ENCODE assay signal across 9 mouse cellular contexts in the genomic region with DNA sequence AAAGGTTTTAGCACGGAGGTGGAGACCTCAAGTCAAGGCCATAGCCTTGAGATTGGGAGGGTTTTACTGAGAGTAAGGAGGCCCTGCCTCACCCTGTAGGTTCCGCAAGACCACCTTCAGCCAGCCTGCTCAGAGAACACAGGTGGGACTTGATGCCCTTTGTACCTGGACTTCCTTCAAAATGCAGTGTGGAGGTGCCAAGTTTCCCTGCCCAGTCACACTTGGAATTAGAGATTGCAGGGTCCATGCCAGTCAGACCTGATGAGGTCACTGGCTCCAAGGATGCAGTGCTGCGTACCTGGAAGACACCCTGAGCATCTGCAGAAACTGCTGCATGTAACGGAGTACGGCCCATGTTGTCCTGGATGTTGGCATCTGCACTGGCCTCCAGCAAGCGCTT.
"Had no signal": no experiment of that assay in that cellular context is flagged by ENCODE, and none has a peak within 500 bp of the region (broad histone marks: within the 10 kb centered on the region; RNA-seq: fewer than 3 reads in every experiment).

No protein-coding gene starts in this region.

- DNase-seq: gastrocnemius, adult 2 months; gastrocnemius, postnatal 10 days; gastrocnemius, postnatal 25 days; heart, adult 18-20 months; heart, postnatal 10 days; heart, postnatal 4 days; liver; liver, embryonic 13.5 days; liver, postnatal 0 days had no signal
